Mouse (Mus musculus): Measurements from ENCODE around the gene Lrp6.

DNA sequence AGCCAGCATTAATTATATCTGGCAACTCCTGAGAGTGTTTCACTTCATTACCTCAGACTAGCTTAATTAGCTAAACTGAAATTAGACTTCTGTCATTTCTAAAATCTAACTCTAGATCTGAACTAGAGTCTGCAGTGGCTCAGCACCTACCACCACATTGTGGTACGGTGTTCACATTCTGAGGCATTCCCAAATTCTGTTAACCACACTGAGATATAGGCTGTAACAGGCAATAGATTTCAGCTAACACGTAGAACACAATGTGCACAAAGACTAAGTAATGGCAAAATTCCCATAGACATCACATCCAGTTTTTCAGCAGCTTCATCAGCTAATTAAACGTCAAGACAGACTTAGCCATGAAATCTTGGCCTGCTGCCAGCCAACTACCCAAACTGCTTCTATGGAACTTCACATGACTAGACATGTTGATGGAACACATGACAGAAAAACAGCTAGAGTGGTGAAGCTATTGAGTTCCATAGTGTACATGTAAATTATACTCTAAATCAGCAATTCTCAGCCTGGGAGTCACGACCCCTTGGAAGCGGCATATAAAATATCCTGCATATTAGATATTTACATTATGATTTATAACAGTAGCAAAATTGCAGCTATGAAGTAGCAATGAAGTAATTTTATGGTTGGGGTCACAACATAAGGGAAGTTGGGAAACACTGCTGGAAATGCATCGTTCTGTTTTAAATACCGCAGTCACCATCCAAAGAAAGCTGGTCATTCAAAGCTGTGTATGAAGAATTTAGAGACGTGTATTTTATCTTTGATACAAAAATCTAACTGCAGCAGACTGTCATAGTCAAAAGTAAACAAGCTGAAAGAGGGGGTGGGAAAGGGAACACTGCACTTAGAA lies 71.7 kb downstream of the Lrp6 start:
- TF ChIP-seq CTCF (IDR thresholded peaks at IDR 0.05; ENCODE audit: low read depth) (no peak), EP300 (IDR thresholded peaks at IDR 0.05; ENCODE audit: low read depth) (no peak)

Data from heart, postnatal 0 days (tissue).